ENCODE assay signal across 8 mouse cellular contexts in the genomic region with DNA sequence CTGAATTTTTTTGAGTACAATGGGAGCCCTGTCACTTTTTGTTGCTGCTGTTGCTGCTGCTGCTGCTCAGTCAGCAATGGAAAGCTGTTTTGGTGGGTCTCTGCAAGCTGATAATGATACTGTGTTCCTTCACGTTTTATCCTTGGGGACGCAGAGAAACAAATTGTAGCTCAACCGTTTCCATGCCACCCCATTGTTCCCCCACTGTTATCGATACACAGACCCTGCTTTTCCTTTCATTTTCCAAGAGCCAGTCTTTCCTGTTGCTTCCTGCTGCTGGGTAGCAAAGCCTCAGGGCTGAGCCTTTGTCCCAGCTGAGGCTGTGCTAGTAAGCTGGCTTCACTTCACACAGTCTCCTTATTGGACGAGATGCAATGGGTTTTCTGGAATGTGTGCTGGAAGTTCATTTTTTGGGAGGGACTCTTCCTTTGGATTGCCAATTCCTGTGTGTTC.
A peak's percentile ranks its signal among the peaks of the same experiment; 100 is the strongest.
DNase-seq lines count a peak whose midpoint lies in the region; ATAC-seq and TF ChIP-seq lines count a peak whose summit lies in the region.

No protein-coding gene starts in this region.

- no peak for TF ChIP-seq CTCF in intestine, postnatal 0 days (IDR thresholded peaks at IDR 0.05; ENCODE audit: low read depth)

- peak overlapping the region; percentile 50 for H3K4me2 ChIP-seq in intestine, postnatal 0 days (replicated peaks; ENCODE audit: low read depth)
- peak overlapping the region; percentile 42 for H3K4me2 ChIP-seq in stomach, embryonic 16.5 days (ENCODE audit: low read depth, low read length)

- H3K27ac ChIP-seq in intestine, postnatal 0 days (ENCODE audit: low read depth, low read length): peak overlapping the region; percentile 47
- peak overlapping the region; percentile 75 for H3K27ac ChIP-seq in stomach, embryonic 16.5 days (ENCODE audit: low read length)

- peaks cover 33% of the 10 kb centered on the region for H3K36me3 ChIP-seq in megakaryocyte, embryonic 14.5 days (replicated peaks; ENCODE audit: low read length)
- no peaks in the 10 kb centered on the region for H3K36me3 ChIP-seq in intestine, postnatal 0 days (ENCODE audit: control insufficient read depth, insufficient read depth)
- H3K36me3 ChIP-seq in stomach, embryonic 16.5 days (ENCODE audit: control insufficient read depth, insufficient read depth, low read length): no peaks in the 10 kb centered on the region

- no peak for ATAC-seq in megakaryocyte, adult 5-6 weeks (ENCODE audit: poor library complexity, severe bottlenecking)
- peak; percentile 37; the same call in 1 of the 2 replicates for ATAC-seq in intestine, postnatal 0 days
- ATAC-seq in stomach, embryonic 16.5 days (ENCODE audit: insufficient read depth, low FRiP score): peak; percentile 65
- ATAC-seq in granulocyte monocyte progenitor cell, adult 5-6 weeks (replicated peaks; ENCODE audit: poor library complexity, severe bottlenecking): no peak

- H3K9ac ChIP-seq in intestine, postnatal 0 days (ENCODE audit: low read depth, low read length): no peak overlapping the region
- peak overlapping the region; percentile 41 for H3K9ac ChIP-seq in stomach, embryonic 16.5 days (ENCODE audit: low read length)

- H3K9me3 ChIP-seq in megakaryocyte, embryonic 14.5 days: no peaks in the 10 kb centered on the region
- H3K9me3 ChIP-seq in intestine, postnatal 0 days (ENCODE audit: control insufficient read depth): no peaks in the 10 kb centered on the region
- H3K9me3 ChIP-seq in stomach, embryonic 16.5 days (replicated peaks; ENCODE audit: control insufficient read depth, low read length): no peaks in the 10 kb centered on the region

- peak overlapping the region; percentile 73 for H3K4me3 ChIP-seq in megakaryocyte, embryonic 14.5 days (replicated peaks)
- H3K4me3 ChIP-seq in intestine, postnatal 0 days (ENCODE audit: low read depth, low read length): no peak overlapping the region
- H3K4me3 ChIP-seq in stomach, embryonic 16.5 days (replicated peaks; ENCODE audit: low read length): peak overlapping the region; percentile 15

- DNase-seq in gastrocnemius, postnatal 25 days: peak; percentile 63
- DNase-seq in lung, postnatal 10 days: peak; percentile 67
- DNase-seq in urinary bladder, postnatal 4 days (ENCODE audit: low spot score in 2 of 2): no peak

- H3K27me3 ChIP-seq in megakaryocyte, embryonic 14.5 days (replicated peaks): no peaks in the 10 kb centered on the region
- no peaks in the 10 kb centered on the region for H3K27me3 ChIP-seq in intestine, postnatal 0 days (replicated peaks; ENCODE audit: control insufficient read depth, insufficient read depth, low read length)
- H3K27me3 ChIP-seq in stomach, embryonic 16.5 days (ENCODE audit: control insufficient read depth, insufficient read depth, low read length): no peaks in the 10 kb centered on the region

- H3K4me1 ChIP-seq in megakaryocyte, embryonic 14.5 days: peaks cover 88% of the 10 kb centered on the region
- H3K4me1 ChIP-seq in intestine, postnatal 0 days (replicated peaks; ENCODE audit: control insufficient read depth, insufficient read depth, low read length): peaks cover 20% of the 10 kb centered on the region
- H3K4me1 ChIP-seq in stomach, embryonic 16.5 days (ENCODE audit: control insufficient read depth, insufficient read depth, low read length): peaks cover 40% of the 10 kb centered on the region

- 9% methylated on average over 5 of the region's 5 CpGs for WGBS in intestine, postnatal 0 days
- 21% methylated on average over 5 of the region's 5 CpGs for WGBS in stomach, embryonic 16.5 days

Comparison
In these comparisons a context has a peak if more than half of its experiments do, and no peak if none do; other contexts are left out.
1. ATAC-seq: peak in intestine, postnatal 0 days (single experiment) and stomach, embryonic 16.5 days (single experiment); none in megakaryocyte, adult 5-6 weeks (single experiment) and granulocyte monocyte progenitor cell, adult 5-6 weeks (single experiment).
2. DNase-seq: peak in gastrocnemius, postnatal 25 days (single experiment) and lung, postnatal 10 days (single experiment); none in urinary bladder, postnatal 4 days (0 of 2).